Mouse (Mus musculus) liver, embryonic 16.5 days (tissue): ENCODE measurements around the gene Krtap9-3. TPM values are rescaled to one million over a fixed set of nuclear protein-coding genes. Genes with fewer than 3 reads are reported as not detected.

Experiments
- ATAC-seq: fragments of 200-750 bp; cut with Nextera tagmentation; 2 replicates; pipeline ENCODE4 v1.8.0; 2017; ENCODE audit warnings: low read depth, mild to moderate bottlenecking, moderate number of reproducible peaks, moderate library complexity
- H3K27ac ChIP-seq: fragments of 300-500 bp; sonication (generic); 2 replicates; pipeline ENCODE4 v1.5.1; 2014; ENCODE audit warnings: mild to moderate bottlenecking, low read length
- H3K27me3 ChIP-seq: fragments of 300-500 bp; sonication (generic); 2 replicates; pipeline ENCODE4 v1.6.1; 2014; ENCODE audit warnings: low read depth, low read length, mixed read lengths; ENCODE audit not compliant: control insufficient read depth, insufficient read depth
- H3K36me3 ChIP-seq: fragments of 300-500 bp; sonication (generic); 2 replicates; pipeline ENCODE4 v1.6.1; 2014; ENCODE audit warnings: mild to moderate bottlenecking; ENCODE audit not compliant: control insufficient read depth, insufficient read depth
- H3K4me1 ChIP-seq: fragments of 300-500 bp; sonication (generic); 2 replicates; pipeline ENCODE4 v1.6.1; 2014; ENCODE audit warnings: low read depth, low read length, mixed read lengths; ENCODE audit not compliant: control insufficient read depth
- H3K4me2 ChIP-seq: fragments of 300-500 bp; sonication (generic); 2 replicates; pipeline ENCODE4 v1.6.1; 2014; ENCODE audit warnings: low read depth, low read length, mixed read lengths
- H3K4me3 ChIP-seq: fragments of 300-500 bp; sonication (generic); 2 replicates; pipeline ENCODE4 v1.5.1; 2014; ENCODE audit warnings: low read depth, mild to moderate bottlenecking, low read length
- H3K9ac ChIP-seq: fragments of 300-500 bp; sonication (generic); 2 replicates; pipeline ENCODE4 v1.6.1; 2014; ENCODE audit warnings: low read depth, low read length
- H3K9me3 ChIP-seq: fragments of 300-500 bp; sonication (generic); replicated peaks from 2 replicates; pipeline ENCODE4 v1.6.1; 2016; ENCODE audit warnings: low read length; ENCODE audit not compliant: control insufficient read depth
- WGBS: fragments of 180-500 bp; shearing (Covaris S2); extraction: QIAGEN DNeasy Blood & Tissue Kit; methylation state at CpG from one replicate; pipeline ENCODE4 v1.1.7; 2014; ENCODE audit not compliant: insufficient replicate concordance; 5-methylcytosine and 5-hydroxymethylcytosine counted together
- polyA plus RNA-seq: library from polyadenylated mRNA; unstranded; fragments of >200 nt; fragmentation: Nextera tagmentation; extraction: Ambion mirVana; gene quantifications from 2 replicates; pipeline ENCODE4 v1.2.1, GENCODE M21; 2015

Gene Krtap9-3
- polyA plus RNA-seq, 1 experiment from 2014 or later = not detected

GRCm38 (mm10) chr11:99581564-99581963 is 16.3 kb downstream of the Krtap9-3 start:
- H3K36me3 ChIP-seq = no peaks in the 10 kb centered on the region
- no peaks in the 10 kb centered on the region for H3K27me3 ChIP-seq
- no peak overlapping the region for H3K4me3 ChIP-seq
- WGBS = 60% methylated on average over 6 of the region's 6 CpGs
- no peaks in the 10 kb centered on the region for H3K4me1 ChIP-seq
- H3K9ac ChIP-seq = no peak overlapping the region
- no peak overlapping the region for H3K4me2 ChIP-seq
- H3K9me3 ChIP-seq = no peaks in the 10 kb centered on the region
- H3K27ac ChIP-seq = no peak overlapping the region
- ATAC-seq = no peak

DNA sequence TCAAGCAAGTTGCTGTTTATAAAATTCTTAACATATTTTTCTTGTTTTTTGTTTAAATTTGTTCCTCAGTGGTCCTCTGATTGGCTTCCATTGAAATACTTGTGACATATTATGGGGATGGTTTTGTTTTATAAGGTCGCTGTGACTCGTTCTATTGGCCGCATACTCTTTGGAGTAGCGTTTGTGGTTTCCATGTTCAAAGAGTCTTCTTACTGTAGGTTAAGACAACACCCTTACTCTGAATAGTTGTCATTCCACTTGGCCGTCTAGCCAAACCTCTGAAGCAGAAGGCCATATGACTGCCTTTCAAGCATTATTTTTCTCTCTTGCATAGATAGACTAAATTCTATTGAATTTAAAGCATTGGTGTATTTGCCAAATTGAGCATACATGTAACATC is 16.9 kb downstream of the Krtap9-3 start:
- ATAC-seq = no peak
- Histone ChIP-seq H3K27ac (no peak overlapping the region), H3K9me3 (no peaks in the 10 kb centered on the region), H3K27me3 (no peaks in the 10 kb centered on the region), H3K4me2 (no peak overlapping the region), H3K36me3 (no peaks in the 10 kb centered on the region), H3K4me1 (no peaks in the 10 kb centered on the region), H3K9ac (no peak overlapping the region), H3K4me3 (no peak overlapping the region)
- WGBS = 72% methylated on average over 5 of the region's 5 CpGs

- no peaks in the 10 kb centered on the region for H3K4me1 ChIP-seq
- no peak within 1 kb of the TSS for H3K9ac ChIP-seq
- no peaks in the 10 kb centered on the region for H3K36me3 ChIP-seq
- H3K27me3 ChIP-seq = no peaks in the 10 kb centered on the region
- H3K27ac ChIP-seq = no peak within 1 kb of the TSS
- 77% methylated on average over 6 of the region's 6 CpGs for WGBS
- no peak within 1 kb of the TSS for H3K4me2 ChIP-seq
- no peak for ATAC-seq
- no peaks in the 10 kb centered on the region for H3K9me3 ChIP-seq
- no peak within 1 kb of the TSS for H3K4me3 ChIP-seq
These were observed 17.3 kb downstream of the Krtap9-3 start, which contains the start of gene Krtap1-5 for GRCm38 (mm10) chr11:99580636-99581035. Gene Krtap1-5, minus strand, starts transcription at chr11:99581016.

DNA sequence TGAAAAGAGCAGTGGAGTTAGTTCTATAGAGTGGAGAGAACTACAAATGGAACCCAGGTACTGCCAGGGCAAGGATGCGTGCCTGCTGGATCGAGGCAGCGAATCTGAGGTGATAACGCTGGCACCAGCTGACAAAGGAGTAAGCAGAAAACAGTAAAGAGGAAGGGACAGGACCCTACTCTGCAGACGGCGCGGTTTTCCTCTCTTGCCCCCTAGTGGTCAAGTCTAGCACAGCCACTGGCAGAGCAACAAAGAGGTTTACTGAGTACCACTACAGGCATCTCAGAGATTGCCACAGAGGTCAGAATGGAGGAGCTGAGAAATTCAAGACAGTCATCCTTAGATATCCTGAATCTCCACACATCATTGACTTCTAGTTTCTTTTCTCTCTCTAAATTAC is 23.8 kb downstream of the Krtap9-3 start:
- H3K9ac ChIP-seq = no peak overlapping the region
- no peaks in the 10 kb centered on the region for H3K27me3 ChIP-seq
- ATAC-seq = no peak
- H3K4me2 ChIP-seq = no peak overlapping the region
- no peaks in the 10 kb centered on the region for H3K9me3 ChIP-seq
- no peak overlapping the region for H3K27ac ChIP-seq
- H3K4me1 ChIP-seq = no peaks in the 10 kb centered on the region
- 5% methylated on average over 7 of the region's 7 CpGs for WGBS
- H3K36me3 ChIP-seq = no peaks in the 10 kb centered on the region
- no peak overlapping the region for H3K4me3 ChIP-seq

DNA sequence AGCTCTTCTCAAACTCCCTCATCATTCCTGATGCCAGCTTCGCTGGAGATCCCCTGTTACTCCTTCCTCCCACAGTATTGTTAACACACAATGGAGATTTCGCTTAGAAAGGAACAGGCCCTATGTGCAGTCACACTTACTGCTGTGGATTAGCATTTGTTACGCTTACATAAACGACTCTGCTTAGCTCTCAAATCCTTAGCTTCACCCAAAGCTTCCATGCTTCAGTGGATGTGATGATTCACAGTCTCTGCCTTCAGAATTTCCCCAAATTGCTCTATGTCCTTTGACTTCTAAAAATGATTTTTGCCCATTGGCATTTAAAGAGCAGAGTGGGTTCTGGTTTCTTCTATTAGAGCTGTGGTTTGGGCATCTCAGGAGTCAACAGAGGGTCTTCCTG is 24.7 kb downstream of the Krtap9-3 start:
- 47% methylated on average over 4 of the region's 4 CpGs for WGBS
- ATAC-seq = no peak
- H3K27me3 ChIP-seq = no peaks in the 10 kb centered on the region

GRCm38 (mm10) chr11:99566530-99566929 is 31.4 kb downstream of the Krtap9-3 start, which contains the start of gene Krtap3-1:
Gene Krtap3-1, minus strand, starts transcription at chr11:99566630.
- H3K9ac ChIP-seq = no peak within 1 kb of the TSS
- no peak within 1 kb of the TSS for H3K4me2 ChIP-seq
- H3K27me3 ChIP-seq = no peaks in the 10 kb centered on the region
- ATAC-seq = no peak
- no peak within 1 kb of the TSS for H3K27ac ChIP-seq
- no peaks in the 10 kb centered on the region for H3K4me1 ChIP-seq
- whole genome bisulfite sequencing = 82% methylated on average over 7 of the region's 7 CpGs
- no peak within 1 kb of the TSS for H3K4me3 ChIP-seq
- no peaks in the 10 kb centered on the region for H3K36me3 ChIP-seq
- H3K9me3 ChIP-seq = no peaks in the 10 kb centered on the region

More for the DNA sequence above, 24.7 kb downstream of the Krtap9-3 start:
- no peak overlapping the region for H3K27ac ChIP-seq
- no peaks in the 10 kb centered on the region for H3K36me3 ChIP-seq
- no peak overlapping the region for H3K4me2 ChIP-seq
- H3K4me3 ChIP-seq = no peak overlapping the region
- H3K4me1 ChIP-seq = no peaks in the 10 kb centered on the region
- H3K9ac ChIP-seq = no peak overlapping the region
- no peaks in the 10 kb centered on the region for H3K9me3 ChIP-seq

DNA sequence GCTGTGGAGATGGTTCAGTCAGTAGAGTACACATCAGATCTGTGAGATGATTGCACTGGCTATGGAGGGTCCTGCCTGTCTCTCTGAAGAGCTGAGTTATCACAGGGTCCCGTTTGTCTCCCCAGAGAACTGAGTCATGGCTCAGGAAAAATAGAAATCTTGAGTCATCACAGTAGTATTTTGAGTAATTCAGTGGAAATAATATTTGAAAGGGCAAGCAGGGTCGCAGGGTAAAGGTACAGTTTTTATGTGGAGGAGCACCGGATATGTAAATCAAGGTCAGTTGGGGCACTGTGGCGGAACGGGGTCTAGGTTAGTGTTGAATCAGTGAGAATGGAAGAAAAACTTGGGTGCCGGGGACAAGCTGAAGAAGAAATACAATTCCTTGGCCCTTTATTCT is 35.3 kb downstream of the Krtap9-3 start:
- no peak for ATAC-seq
- 60% methylated on average over 6 of the region's 6 CpGs for WGBS
- no peak overlapping the region for H3K9ac ChIP-seq
- H3K9me3 ChIP-seq = no peaks in the 10 kb centered on the region
- no peak overlapping the region for H3K4me2 ChIP-seq
- no peaks in the 10 kb centered on the region for H3K27me3 ChIP-seq
- no peaks in the 10 kb centered on the region for H3K36me3 ChIP-seq
- H3K4me3 ChIP-seq = no peak overlapping the region
- H3K27ac ChIP-seq = no peak overlapping the region
- no peaks in the 10 kb centered on the region for H3K4me1 ChIP-seq

GRCm38 (mm10) chr11:99559366-99559765 is 38.5 kb downstream of the Krtap9-3 start, which contains the start of gene Gm11939:
Gene Gm11939, minus strand, starts transcription at chr11:99559466.
- 67% methylated on average over 9 of the region's 9 CpGs for WGBS

GRCm38 (mm10) chr11:99557976-99558745 is 39.7 kb downstream of the Krtap9-3 start:
- no peak overlapping the region for H3K27ac ChIP-seq
- no peak overlapping the region for H3K9ac ChIP-seq
- no peak overlapping the region for H3K4me2 ChIP-seq

More at GRCm38 (mm10) chr11:99559366-99559765, 38.5 kb downstream of the Krtap9-3 start, which contains the start of gene Gm11939:
- no peaks in the 10 kb centered on the region for H3K27me3 ChIP-seq
- ATAC-seq = no peak
- no peaks in the 10 kb centered on the region for H3K9me3 ChIP-seq
- no peak within 1 kb of the TSS for H3K9ac ChIP-seq
- no peak within 1 kb of the TSS for H3K4me2 ChIP-seq
- no peak within 1 kb of the TSS for H3K27ac ChIP-seq
- no peaks in the 10 kb centered on the region for H3K4me1 ChIP-seq
- no peaks in the 10 kb centered on the region for H3K36me3 ChIP-seq
- no peak within 1 kb of the TSS for H3K4me3 ChIP-seq

More at GRCm38 (mm10) chr11:99557976-99558745, 39.7 kb downstream of the Krtap9-3 start:
- Histone ChIP-seq H3K4me1 (no peaks in the 10 kb centered on the region), H3K36me3 (no peaks in the 10 kb centered on the region), H3K4me3 (no peak overlapping the region), H3K27me3 (no peaks in the 10 kb centered on the region), H3K9me3 (no peaks in the 10 kb centered on the region)
- 73% methylated on average over 3 of the region's 3 CpGs for WGBS
- ATAC-seq = no peak
